Mouse (Mus musculus): ENCODE data around the gene Cald1. TPM values are rescaled to one million over a fixed set of nuclear protein-coding genes. Genes with fewer than 3 reads are reported as not detected.

The Cald1 gene
- polyA plus RNA-seq, 1 experiment from 2014 or later, result 132 TPM

GRCm38 (mm10) chr6:34754448-34754847 is 156.1 kb downstream of the Cald1 start:
- no peaks in the 10 kb centered on the region for H3K9me3 ChIP-seq (ENCODE audit: control insufficient read depth, low read length)
- H3K4me1 ChIP-seq (replicated peaks; ENCODE audit: control insufficient read depth, insufficient read depth, low read length), result no peaks in the 10 kb centered on the region
- H3K36me3 ChIP-seq (ENCODE audit: control insufficient read depth, insufficient read depth, low read length), result no peaks in the 10 kb centered on the region
- H3K4me2 ChIP-seq (ENCODE audit: low read depth, low read length, severe bottlenecking), result no peak overlapping the region
- WGBS, result 42% methylated on average over 5 of the region's 5 CpGs
- peak; percentile 55 for DNase-seq (ENCODE audit: low spot score)
- no peak overlapping the region for H3K4me3 ChIP-seq (ENCODE audit: low read depth, low read length)
- H3K27me3 ChIP-seq (ENCODE audit: control insufficient read depth, insufficient read depth, low read length), result no peaks in the 10 kb centered on the region
- ATAC-seq (replicated peaks; ENCODE audit: low FRiP score), result peak; percentile 46; the same call in 1 of the 2 replicates
- no peak overlapping the region for H3K27ac ChIP-seq (ENCODE audit: low read depth, low read length)
- no peak overlapping the region for H3K9ac ChIP-seq (ENCODE audit: low read length)

GRCm38 (mm10) chr6:34758340-34758739 is 160.0 kb downstream of the Cald1 start:
- WGBS, result 95% methylated on average over 2 of the region's 2 CpGs
- no peaks in the 10 kb centered on the region for H3K36me3 ChIP-seq (ENCODE audit: control insufficient read depth, insufficient read depth, low read length)

GRCm38 (mm10) chr6:34760023-34760422 is 161.7 kb downstream of the Cald1 start:
- no peak overlapping the region for H3K4me2 ChIP-seq (ENCODE audit: low read depth, low read length, severe bottlenecking)
- H3K27me3 ChIP-seq (ENCODE audit: control insufficient read depth, insufficient read depth, low read length), result no peaks in the 10 kb centered on the region
- H3K9ac ChIP-seq (ENCODE audit: low read length), result no peak overlapping the region
- H3K27ac ChIP-seq (ENCODE audit: low read depth, low read length), result no peak overlapping the region
- WGBS, result 44% methylated on average over 4 of the region's 4 CpGs
- no peak overlapping the region for H3K4me3 ChIP-seq (ENCODE audit: low read depth, low read length)
- no peaks in the 10 kb centered on the region for H3K9me3 ChIP-seq (ENCODE audit: control insufficient read depth, low read length)
- no peaks in the 10 kb centered on the region for H3K4me1 ChIP-seq (replicated peaks; ENCODE audit: control insufficient read depth, insufficient read depth, low read length)
- no peaks in the 10 kb centered on the region for H3K36me3 ChIP-seq (ENCODE audit: control insufficient read depth, insufficient read depth, low read length)
- ATAC-seq (replicated peaks; ENCODE audit: low FRiP score) (no peak), DNase-seq (ENCODE audit: low spot score) (no peak)

More at GRCm38 (mm10) chr6:34758340-34758739, 160.0 kb downstream of the Cald1 start:
- DNase-seq (ENCODE audit: low spot score) (no peak), ATAC-seq (replicated peaks; ENCODE audit: low FRiP score) (no peak)
- Histone ChIP-seq H3K27me3 (ENCODE audit: control insufficient read depth, insufficient read depth, low read length) (no peaks in the 10 kb centered on the region), H3K4me1 (replicated peaks; ENCODE audit: control insufficient read depth, insufficient read depth, low read length) (no peaks in the 10 kb centered on the region), H3K4me3 (ENCODE audit: low read depth, low read length) (no peak overlapping the region), H3K4me2 (ENCODE audit: low read depth, low read length, severe bottlenecking) (no peak overlapping the region), H3K9me3 (ENCODE audit: control insufficient read depth, low read length) (no peaks in the 10 kb centered on the region), H3K9ac (ENCODE audit: low read length) (no peak overlapping the region), H3K27ac (ENCODE audit: low read depth, low read length) (no peak overlapping the region)

GRCm38 (mm10) chr6:34765721-34766120 is 167.4 kb downstream of the Cald1 start:
- 88% methylated on average over 5 of the region's 5 CpGs for WGBS
- H3K27ac ChIP-seq (ENCODE audit: low read depth, low read length), result no peak overlapping the region

GRCm38 (mm10) chr6:34769984-34770383 is 171.7 kb downstream of the Cald1 start:
- Histone ChIP-seq H3K36me3 (ENCODE audit: control insufficient read depth, insufficient read depth, low read length) (no peaks in the 10 kb centered on the region), H3K9ac (ENCODE audit: low read length) (no peak overlapping the region), H3K4me1 (replicated peaks; ENCODE audit: control insufficient read depth, insufficient read depth, low read length) (no peaks in the 10 kb centered on the region), H3K4me3 (ENCODE audit: low read depth, low read length) (no peak overlapping the region), H3K4me2 (ENCODE audit: low read depth, low read length, severe bottlenecking) (no peak overlapping the region), H3K27me3 (ENCODE audit: control insufficient read depth, insufficient read depth, low read length) (no peaks in the 10 kb centered on the region), H3K9me3 (ENCODE audit: control insufficient read depth, low read length) (no peaks in the 10 kb centered on the region), H3K27ac (ENCODE audit: low read depth, low read length) (no peak overlapping the region)
- DNase-seq (ENCODE audit: low spot score), result no peak
- WGBS, result 90% methylated on average over 2 of the region's 2 CpGs
- ATAC-seq (replicated peaks; ENCODE audit: low FRiP score), result no peak

More at GRCm38 (mm10) chr6:34765721-34766120, 167.4 kb downstream of the Cald1 start:
- H3K4me1 ChIP-seq (replicated peaks; ENCODE audit: control insufficient read depth, insufficient read depth, low read length), result no peaks in the 10 kb centered on the region
- DNase-seq (ENCODE audit: low spot score) (no peak), ATAC-seq (replicated peaks; ENCODE audit: low FRiP score) (no peak)
- H3K4me2 ChIP-seq (ENCODE audit: low read depth, low read length, severe bottlenecking), result no peak overlapping the region
- H3K36me3 ChIP-seq (ENCODE audit: control insufficient read depth, insufficient read depth, low read length), result no peaks in the 10 kb centered on the region
- H3K27me3 ChIP-seq (ENCODE audit: control insufficient read depth, insufficient read depth, low read length), result no peaks in the 10 kb centered on the region
- H3K9me3 ChIP-seq (ENCODE audit: control insufficient read depth, low read length), result no peaks in the 10 kb centered on the region
- H3K4me3 ChIP-seq (ENCODE audit: low read depth, low read length), result no peak overlapping the region
- H3K9ac ChIP-seq (ENCODE audit: low read length), result no peak overlapping the region

- Histone ChIP-seq H3K4me2 (ENCODE audit: low read depth, low read length, severe bottlenecking) (no peak overlapping the region), H3K27ac (ENCODE audit: low read depth, low read length) (no peak overlapping the region), H3K36me3 (ENCODE audit: control insufficient read depth, insufficient read depth, low read length) (no peaks in the 10 kb centered on the region), H3K4me1 (replicated peaks; ENCODE audit: control insufficient read depth, insufficient read depth, low read length) (no peaks in the 10 kb centered on the region), H3K4me3 (ENCODE audit: low read depth, low read length) (no peak overlapping the region), H3K9ac (ENCODE audit: low read length) (no peak overlapping the region), H3K9me3 (ENCODE audit: control insufficient read depth, low read length) (no peaks in the 10 kb centered on the region), H3K27me3 (ENCODE audit: control insufficient read depth, insufficient read depth, low read length) (no peaks in the 10 kb centered on the region)
- DNase-seq (ENCODE audit: low spot score) (no peak), ATAC-seq (replicated peaks; ENCODE audit: low FRiP score) (no peak)
- 93% methylated on average over 6 of the region's 6 CpGs for WGBS
Observed at GRCm38 (mm10) chr6:34770491-34770890, 172.2 kb downstream of the Cald1 start.

GRCm38 (mm10) chr6:34776396-34776795 is 178.1 kb downstream of the Cald1 start:
- DNase-seq (ENCODE audit: low spot score) (no peak), ATAC-seq (replicated peaks; ENCODE audit: low FRiP score) (no peak)
- H3K4me1 ChIP-seq (replicated peaks; ENCODE audit: control insufficient read depth, insufficient read depth, low read length), result peaks cover 2% of the 10 kb centered on the region; the same call in 1 of the 2 replicates
- no peak overlapping the region for H3K9ac ChIP-seq (ENCODE audit: low read length)
- peaks cover 2% of the 10 kb centered on the region; the same call in 1 of the 2 replicates for H3K27me3 ChIP-seq (ENCODE audit: control insufficient read depth, insufficient read depth, low read length)
- no peaks in the 10 kb centered on the region for H3K36me3 ChIP-seq (ENCODE audit: control insufficient read depth, insufficient read depth, low read length)
- H3K27ac ChIP-seq (ENCODE audit: low read depth, low read length), result no peak overlapping the region
- no peak overlapping the region for H3K4me2 ChIP-seq (ENCODE audit: low read depth, low read length, severe bottlenecking)
- no peaks in the 10 kb centered on the region for H3K9me3 ChIP-seq (ENCODE audit: control insufficient read depth, low read length)
- no peak overlapping the region for H3K4me3 ChIP-seq (ENCODE audit: low read depth, low read length)

GRCm38 (mm10) chr6:34777094-34777493 is 178.8 kb downstream of the Cald1 start:
- ATAC-seq (replicated peaks; ENCODE audit: low FRiP score) (no peak), DNase-seq (ENCODE audit: low spot score) (no peak)
- no peaks in the 10 kb centered on the region for H3K9me3 ChIP-seq (ENCODE audit: control insufficient read depth, low read length)
- peaks cover 2% of the 10 kb centered on the region; the same call in 1 of the 2 replicates for H3K27me3 ChIP-seq (ENCODE audit: control insufficient read depth, insufficient read depth, low read length)
- no peak overlapping the region for H3K4me3 ChIP-seq (ENCODE audit: low read depth, low read length)
- 76% methylated on average over 2 of the region's 2 CpGs for WGBS
- H3K9ac ChIP-seq (ENCODE audit: low read length), result no peak overlapping the region
- H3K36me3 ChIP-seq (ENCODE audit: control insufficient read depth, insufficient read depth, low read length), result no peaks in the 10 kb centered on the region
- H3K27ac ChIP-seq (ENCODE audit: low read depth, low read length), result no peak overlapping the region
- H3K4me2 ChIP-seq (ENCODE audit: low read depth, low read length, severe bottlenecking), result no peak overlapping the region
- H3K4me1 ChIP-seq (replicated peaks; ENCODE audit: control insufficient read depth, insufficient read depth, low read length), result peaks cover 2% of the 10 kb centered on the region; the same call in 1 of the 2 replicates

- H3K27ac ChIP-seq (ENCODE audit: low read depth, low read length), result no peak overlapping the region
- DNase-seq (ENCODE audit: low spot score) (no peak), ATAC-seq (replicated peaks; ENCODE audit: low FRiP score) (no peak)
- H3K4me1 ChIP-seq (replicated peaks; ENCODE audit: control insufficient read depth, insufficient read depth, low read length), result peaks cover 2% of the 10 kb centered on the region; the same call in 1 of the 2 replicates
- no peak overlapping the region for H3K9ac ChIP-seq (ENCODE audit: low read length)
- no peak overlapping the region for H3K4me2 ChIP-seq (ENCODE audit: low read depth, low read length, severe bottlenecking)
- WGBS, result 71% methylated on average over 10 of the region's 10 CpGs
- no peaks in the 10 kb centered on the region for H3K9me3 ChIP-seq (ENCODE audit: control insufficient read depth, low read length)
- H3K4me3 ChIP-seq (ENCODE audit: low read depth, low read length), result no peak overlapping the region
- peaks cover 2% of the 10 kb centered on the region; the same call in 1 of the 2 replicates for H3K27me3 ChIP-seq (ENCODE audit: control insufficient read depth, insufficient read depth, low read length)
- no peaks in the 10 kb centered on the region for H3K36me3 ChIP-seq (ENCODE audit: control insufficient read depth, insufficient read depth, low read length)
Observed at GRCm38 (mm10) chr6:34777981-34778668, 179.8 kb downstream of the Cald1 start.
